Mouse (Mus musculus): ENCODE results near the gene Larp4.
"Not testable (repeated sequence)": the region's sequence is repeated elsewhere in the genome, so short reads cannot be mapped to it uniquely, and the experiment has no call there.

Gene Larp4

DNA sequence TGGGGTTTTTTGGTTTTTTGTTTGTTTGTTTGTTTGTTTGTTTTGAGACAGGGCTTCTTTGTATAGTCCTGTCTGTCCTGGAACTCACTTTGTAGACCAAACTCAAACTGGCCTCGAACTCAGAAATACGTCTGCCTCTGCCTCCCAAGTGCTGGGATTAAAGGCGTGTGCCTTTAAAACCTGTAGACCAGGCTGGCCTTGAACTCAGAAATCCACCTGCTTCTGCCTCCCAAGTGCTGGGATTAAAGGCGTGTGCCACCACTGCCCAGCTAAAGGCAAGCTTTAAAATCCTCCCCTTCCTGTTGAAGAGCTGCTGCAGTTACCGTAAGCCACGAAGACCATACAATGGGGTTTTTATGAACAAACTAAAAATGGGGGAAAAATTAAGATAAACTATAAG, at the start of gene Larp4:
TSS of gene Larp4 (plus strand) at position 301 of the 400 bp plus-strand sequence.
- DNase-seq (ENCODE audit: low spot score in 2 of 2), result not testable (repeated sequence)

DNA sequence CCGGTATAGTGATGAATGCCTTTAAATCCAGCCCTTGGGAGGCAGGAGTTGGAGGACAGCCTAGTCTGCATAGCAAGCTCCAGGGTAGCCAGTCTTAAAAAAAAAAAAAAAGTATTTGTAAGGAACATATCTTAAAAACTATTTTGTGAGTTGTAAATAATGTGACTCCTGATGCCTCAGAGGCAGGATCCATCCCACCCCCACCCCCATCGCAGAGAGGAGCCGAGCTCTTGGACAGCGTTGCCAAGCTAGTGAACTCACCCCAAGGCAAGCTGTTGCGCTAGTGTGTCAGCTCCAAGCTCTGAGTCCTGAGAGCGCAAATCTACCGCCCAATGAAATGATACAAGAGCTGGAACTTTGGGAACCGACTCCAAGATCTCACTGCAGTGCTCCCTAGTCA, 38.6 kb upstream of the Larp4 start:
- no peak for DNase-seq (ENCODE audit: low spot score in 2 of 2)

- DNase-seq (ENCODE audit: low spot score in 2 of 2), result no peak
Measured at GRCm38 (mm10) chr15:99934501-99934900, 35.4 kb upstream of the Larp4 start.

GRCm38 (mm10) chr15:99936659-99937058, 33.2 kb upstream of the Larp4 start:
- no peak for DNase-seq (ENCODE audit: low spot score in 2 of 2)

GRCm38 (mm10) chr15:99937841-99938240, 32.0 kb upstream of the Larp4 start:
- no peak for DNase-seq (ENCODE audit: low spot score in 2 of 2)

- no peak for DNase-seq (ENCODE audit: low spot score in 2 of 2)
Measured at GRCm38 (mm10) chr15:99940426-99940825, 29.4 kb upstream of the Larp4 start.

GRCm38 (mm10) chr15:99940970-99941630, 28.8 kb upstream of the Larp4 start:
- no peak for DNase-seq (ENCODE audit: low spot score in 2 of 2)

- no peak for DNase-seq (ENCODE audit: low spot score in 2 of 2)
Measured at GRCm38 (mm10) chr15:99955324-99955723, 14.5 kb upstream of the Larp4 start.

- DNase-seq (ENCODE audit: low spot score in 2 of 2), result no peak
Measured at GRCm38 (mm10) chr15:99965103-99965775, 4.6 kb upstream of the Larp4 start.

- DNase-seq (ENCODE audit: low spot score in 2 of 2), result no peak
Measured at GRCm38 (mm10) chr15:99966961-99967360, 2.9 kb upstream of the Larp4 start, which contains the start of gene Fam186a. Gene Fam186a, minus strand, starts transcription at chr15:99967061.

- no peak for DNase-seq (ENCODE audit: low spot score in 2 of 2)
Measured at GRCm38 (mm10) chr15:99970606-99971005, 741 bp downstream of the Larp4 start.

GRCm38 (mm10) chr15:99972361-99972988, 2.6 kb downstream of the Larp4 start:
- peak; percentile 95 for DNase-seq (ENCODE audit: low spot score in 2 of 2)

DNA sequence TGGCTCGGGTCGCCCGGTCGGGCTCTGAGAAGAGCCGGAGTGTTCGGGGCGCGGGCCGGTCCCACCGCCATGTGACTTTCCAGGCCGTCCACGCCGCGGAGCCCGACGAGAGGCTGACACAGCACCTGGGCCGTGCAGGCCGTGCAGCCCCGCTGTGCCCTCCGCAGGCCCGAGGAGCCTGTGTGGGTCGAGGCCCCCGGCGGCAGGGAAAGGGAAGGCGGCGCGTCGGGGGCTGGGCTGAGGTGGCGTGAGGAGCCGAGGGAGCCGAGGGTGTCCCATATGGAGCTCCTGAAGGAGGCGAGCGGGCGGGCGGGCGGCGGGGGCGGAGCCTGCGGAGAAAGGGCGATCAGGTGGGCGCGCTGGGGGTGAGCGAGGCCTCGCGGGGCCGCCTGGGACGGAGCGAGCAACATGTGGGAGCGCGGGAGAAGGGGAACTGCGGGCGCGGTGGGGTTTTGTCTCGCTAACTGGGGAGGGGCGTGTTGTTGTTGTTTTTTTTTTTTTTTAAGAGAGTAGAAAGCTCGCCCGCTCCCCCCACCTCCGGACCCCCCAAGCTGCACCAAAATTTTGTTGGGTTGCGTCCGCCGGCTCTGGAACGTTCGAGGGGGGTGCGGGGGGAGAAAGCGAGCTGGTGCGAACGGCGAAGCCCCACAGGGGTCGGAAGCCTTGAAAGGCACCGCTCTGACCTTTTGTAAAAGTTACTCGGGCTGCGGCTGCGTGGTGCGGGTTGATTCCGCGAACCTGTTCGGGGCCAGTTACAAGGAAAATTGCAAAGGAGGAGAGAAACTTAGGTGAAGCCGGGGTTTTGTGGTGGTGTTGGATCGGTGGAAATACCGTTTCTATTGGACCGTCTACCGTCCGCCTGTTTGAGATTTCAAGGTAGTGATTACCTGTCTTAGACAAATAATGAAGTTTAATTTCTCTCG, 3.4 kb downstream of the Larp4 start:
- peak; percentile 8 to 38 for DNase-seq (ENCODE audit: low spot score in 2 of 2)

DNA sequence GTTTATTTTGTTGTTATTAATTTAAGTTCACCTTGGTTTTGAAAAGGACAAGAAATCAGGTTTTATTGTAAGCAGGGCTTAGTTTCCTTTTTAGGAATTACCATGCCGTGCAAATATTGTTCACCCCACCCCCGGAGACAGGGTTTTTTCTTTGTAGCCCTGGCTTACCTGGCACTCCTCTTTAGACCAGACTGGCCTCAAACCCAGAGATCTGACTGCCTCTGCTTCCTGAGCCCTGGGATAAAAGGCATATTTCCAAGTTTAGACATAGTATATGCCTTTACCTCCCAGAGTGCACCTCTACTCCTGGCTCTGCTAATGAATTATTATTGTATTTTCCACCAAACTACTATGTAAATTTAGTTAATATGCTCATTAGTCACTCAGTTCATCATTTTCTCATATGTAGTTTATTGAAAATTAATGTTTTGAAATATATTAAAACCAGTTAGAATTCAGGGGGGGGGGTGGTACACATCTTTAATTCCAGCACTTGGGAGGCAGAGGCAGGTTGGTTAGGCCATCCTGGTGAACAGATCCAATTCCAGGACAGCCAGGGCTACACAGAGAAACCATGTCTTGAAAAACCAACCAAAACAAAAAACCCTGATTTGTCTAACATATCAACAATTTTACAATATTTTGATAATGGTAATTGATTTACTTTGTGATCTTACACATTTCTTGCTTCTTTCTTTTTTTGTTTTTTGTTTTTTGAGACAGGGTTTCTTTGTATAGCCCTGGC, 4.8 kb downstream of the Larp4 start:
- DNase-seq (ENCODE audit: low spot score in 2 of 2), result no peak

DNA sequence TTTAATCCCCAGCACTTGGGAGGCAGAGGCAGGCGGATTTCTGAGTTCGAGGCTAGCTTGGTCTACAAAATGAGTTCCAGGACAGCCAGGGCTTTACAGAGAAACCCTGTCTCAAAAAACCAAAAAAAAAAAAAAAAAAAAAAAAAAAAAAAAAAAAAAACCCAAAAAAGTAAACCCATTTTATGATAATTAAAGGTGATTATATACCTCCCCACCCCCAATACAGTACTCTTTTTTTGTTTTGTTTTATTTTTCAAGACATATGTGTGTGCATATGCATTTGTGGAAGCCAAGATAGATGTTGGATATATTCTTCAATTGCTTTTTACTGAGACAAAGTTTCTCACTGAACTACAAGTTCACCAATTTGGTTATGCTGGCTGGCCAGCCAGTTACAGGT, 6.3 kb downstream of the Larp4 start:
- DNase-seq (ENCODE audit: low spot score in 2 of 2), result not testable (repeated sequence)

- no peak for DNase-seq (ENCODE audit: low spot score in 2 of 2)
Measured at GRCm38 (mm10) chr15:99979266-99979665, 9.4 kb downstream of the Larp4 start.

DNA sequence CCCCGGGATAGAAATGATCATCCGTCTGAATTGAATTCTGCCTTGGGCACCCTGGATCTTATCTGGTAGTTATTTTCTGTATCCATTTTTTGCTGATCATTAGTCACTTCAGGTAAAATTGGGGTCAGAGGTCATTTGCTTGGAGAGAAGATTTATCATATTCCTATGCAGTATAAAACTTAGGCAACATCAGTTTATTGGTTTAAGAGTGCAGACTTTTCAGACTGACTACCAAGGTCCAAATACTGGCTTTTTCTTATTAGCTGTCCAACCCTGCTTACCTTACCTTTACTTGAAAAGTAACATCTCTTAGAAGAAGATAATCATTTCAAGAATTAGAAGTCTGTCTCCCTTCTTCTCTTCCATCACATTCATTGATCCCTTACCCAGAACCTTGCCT, 9.8 kb downstream of the Larp4 start:
- no peak for DNase-seq (ENCODE audit: low spot score in 2 of 2)

- no peak for DNase-seq (ENCODE audit: low spot score in 2 of 2)
Measured at GRCm38 (mm10) chr15:99993100-99993499, 23.2 kb downstream of the Larp4 start.

GRCm38 (mm10) chr15:99997114-99997804, 27.4 kb downstream of the Larp4 start:
- DNase-seq (ENCODE audit: low spot score in 2 of 2), result no peak

DNA sequence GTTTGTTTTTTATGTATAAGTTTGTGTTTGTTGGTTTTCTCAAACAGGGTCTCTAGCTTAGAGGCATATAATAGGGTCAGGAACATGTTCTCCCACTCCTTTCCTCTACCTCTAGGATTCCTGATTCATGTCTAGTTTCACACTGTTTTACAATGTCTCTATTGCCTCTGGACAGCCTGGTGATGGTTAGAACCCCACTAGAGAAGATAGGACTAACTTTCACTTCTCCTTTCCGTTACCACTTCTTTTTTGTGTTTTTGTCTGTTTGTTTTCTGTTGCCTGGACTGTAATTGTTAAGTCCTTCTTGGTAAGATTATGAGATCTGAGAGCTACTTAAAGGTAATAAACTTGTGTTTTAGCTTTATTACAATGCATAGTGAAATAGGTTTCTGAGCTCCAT, 29.5 kb downstream of the Larp4 start:
- DNase-seq (ENCODE audit: low spot score in 2 of 2), result no peak

Data from urinary bladder, adult 18-20 months (tissue).